Mouse (Mus musculus) liver, embryonic 12.5 days (tissue): ENCODE results near the gene Ogdh. TPM values are rescaled to one million over a fixed set of nuclear protein-coding genes. Genes with fewer than 3 reads are reported as not detected.

ENCODE experiments used
- ATAC-seq: fragments of 200-750 bp; cut with Nextera tagmentation; 2 replicates; pipeline ENCODE4 v1.8.0; 2017; ENCODE audit warnings: moderate number of reproducible peaks, mild to moderate bottlenecking, moderate library complexity
- H3K27ac ChIP-seq: fragments of 300-500 bp; sonication (generic); 2 replicates; pipeline ENCODE4 v1.5.1; 2016; ENCODE audit warnings: mild to moderate bottlenecking
- H3K27me3 ChIP-seq: fragments of 300-500 bp; sonication (generic); replicated peaks from 2 replicates; pipeline ENCODE4 v1.6.1; 2016; ENCODE audit warnings: mild to moderate bottlenecking, moderate library complexity
- H3K36me3 ChIP-seq: fragments of 300-500 bp; sonication (generic); 2 replicates; pipeline ENCODE4 v1.6.1; 2016; ENCODE audit warnings: mild to moderate bottlenecking, moderate library complexity
- H3K4me1 ChIP-seq: fragments of 300-500 bp; sonication (generic); 2 replicates; pipeline ENCODE4 v1.6.1; 2016
- H3K4me2 ChIP-seq: fragments of 300-500 bp; sonication (generic); 2 replicates; pipeline ENCODE4 v1.6.1; 2016; ENCODE audit warnings: mild to moderate bottlenecking, moderate library complexity
- H3K4me3 ChIP-seq: fragments of 300-500 bp; sonication (generic); 2 replicates; pipeline ENCODE4 v1.5.1; 2016; ENCODE audit warnings: mild to moderate bottlenecking, moderate library complexity
- H3K9ac ChIP-seq: fragments of 300-500 bp; sonication (generic); 2 replicates; pipeline ENCODE4 v1.6.1; 2016; ENCODE audit warnings: mild to moderate bottlenecking, moderate library complexity
- H3K9me3 ChIP-seq: fragments of 300-500 bp; sonication (generic); replicated peaks from 2 replicates; pipeline ENCODE4 v1.6.1; 2016; ENCODE audit warnings: mild to moderate bottlenecking, moderate library complexity
- WGBS: fragments of 180-500 bp; shearing (Covaris S2); methylation state at CpG from one replicate; pipeline ENCODE4 v1.1.7; 2016; ENCODE audit not compliant: insufficient replicate concordance; 5-methylcytosine and 5-hydroxymethylcytosine counted together
- polyA plus RNA-seq: library from polyadenylated mRNA; unstranded; fragments of >200 nt; fragmentation: Nextera tagmentation; extraction: Ambion mirVana; gene quantifications from 2 replicates; pipeline ENCODE4 v1.2.1, GENCODE M21; 2016

Ogdh gene
- polyA plus RNA-seq, 1 experiment from 2014 or later = 123 TPM

DNA sequence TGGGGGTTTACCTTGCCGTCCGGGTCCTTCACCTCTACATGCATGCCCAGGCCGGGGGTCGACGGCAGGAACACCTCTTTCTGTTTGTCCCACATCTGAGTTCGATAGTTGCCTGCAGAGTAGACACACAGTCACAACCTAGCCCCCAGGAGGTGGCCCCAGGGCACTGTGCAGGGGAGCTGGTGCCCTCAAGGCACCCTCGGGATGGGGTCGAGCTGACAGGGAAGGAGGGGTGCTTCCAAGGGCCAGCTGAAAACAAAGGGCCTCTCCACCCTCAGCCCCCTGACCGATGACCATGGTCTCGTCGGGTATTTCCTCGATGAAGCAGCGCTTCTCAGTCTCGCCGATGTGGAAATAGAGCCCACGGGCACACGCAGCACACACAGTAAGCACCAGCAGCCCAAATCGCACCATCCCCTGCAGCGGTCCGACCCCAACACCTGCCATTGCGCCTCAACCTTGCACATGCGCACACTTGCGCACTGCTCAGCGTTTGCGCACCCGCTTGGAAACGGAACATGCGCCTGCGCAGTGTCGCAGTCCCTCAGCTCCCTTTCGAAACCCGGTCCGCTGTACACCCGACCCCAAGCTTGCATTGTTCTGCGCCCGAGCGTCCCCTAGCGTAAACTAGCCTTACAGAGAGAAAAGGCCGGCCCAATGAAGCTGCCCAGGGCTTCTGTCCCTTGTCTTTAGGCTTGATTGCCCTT is 16.9 kb upstream of the Ogdh start, which contains the start of gene Tmed4:
TSS of gene Tmed4 (minus strand) at position 484 of the 707 bp plus-strand sequence.
- peak; percentile 96 for ATAC-seq
- peak within 1 kb of the TSS; percentile 93 for H3K4me2 ChIP-seq
- peak within 1 kb of the TSS; percentile 92 for H3K9ac ChIP-seq
- no peaks in the 10 kb centered on the region for H3K9me3 ChIP-seq
- H3K4me3 ChIP-seq = peak within 1 kb of the TSS; percentile 95
- peaks cover 22% of the 10 kb centered on the region for H3K4me1 ChIP-seq
- under 1% methylated on average over 39 of the region's 39 CpGs for WGBS
- H3K27ac ChIP-seq = peak within 1 kb of the TSS; percentile 78
- H3K36me3 ChIP-seq = peaks cover 31% of the 10 kb centered on the region
- no peaks in the 10 kb centered on the region for H3K27me3 ChIP-seq

DNA sequence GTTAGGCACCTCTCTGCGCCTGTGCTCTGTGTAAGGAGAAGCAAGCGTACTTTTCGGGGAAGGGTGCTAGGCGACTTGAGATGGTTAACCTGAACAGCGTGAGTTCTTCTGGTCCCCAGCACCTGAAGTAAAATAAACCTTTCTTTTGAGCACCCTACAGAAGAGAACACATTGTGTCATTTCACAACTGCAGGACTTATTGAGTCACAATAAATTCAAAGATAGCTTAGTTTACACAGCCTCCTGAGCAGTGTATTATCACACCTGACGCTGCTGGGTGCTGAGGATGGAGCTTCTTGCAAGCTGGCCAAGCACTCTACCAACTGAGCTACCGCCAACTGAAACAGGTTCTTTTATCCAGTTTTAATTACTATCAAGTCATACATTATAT is 16.3 kb upstream of the Ogdh start:
- no peaks in the 10 kb centered on the region for H3K27me3 ChIP-seq
- H3K36me3 ChIP-seq = peaks cover 28% of the 10 kb centered on the region
- H3K4me2 ChIP-seq = peak overlapping the region; percentile 93
- ATAC-seq = peak; percentile 33; the same call in 1 of the 2 replicates
- peaks cover 22% of the 10 kb centered on the region for H3K4me1 ChIP-seq
- peak overlapping the region; percentile 78 for H3K27ac ChIP-seq
- peaks cover 1% of the 10 kb centered on the region; the same call in 1 of the 2 replicates for H3K9me3 ChIP-seq
- H3K4me3 ChIP-seq = peak overlapping the region; percentile 95
- H3K9ac ChIP-seq = peak overlapping the region; percentile 92
- 28% methylated on average over 7 of the region's 7 CpGs for WGBS

DNA sequence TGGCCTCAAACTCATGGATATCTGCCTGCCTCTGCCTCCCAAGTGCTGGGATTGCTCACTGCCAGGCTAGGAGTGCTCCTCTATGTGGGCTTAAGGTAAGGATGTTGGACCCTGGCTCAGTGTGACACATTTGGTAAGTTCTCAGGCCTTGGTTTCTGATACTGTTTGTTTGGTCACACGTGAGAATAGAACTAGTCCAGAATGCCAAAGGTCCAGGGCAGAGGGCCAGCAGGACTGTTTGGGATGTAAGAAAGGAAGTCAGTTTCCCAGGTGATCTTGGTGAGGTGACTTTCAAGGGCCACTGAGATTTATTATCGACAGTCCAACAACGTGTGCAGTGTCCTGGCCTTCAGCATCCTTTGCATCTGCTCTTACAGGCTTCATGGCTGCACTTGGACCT is 15.0 kb upstream of the Ogdh start:
- Histone ChIP-seq H3K4me1 (peaks cover 22% of the 10 kb centered on the region), H3K4me3 (no peak overlapping the region), H3K9ac (no peak overlapping the region), H3K27ac (no peak overlapping the region), H3K36me3 (peaks cover 16% of the 10 kb centered on the region), H3K9me3 (peaks cover 10% of the 10 kb centered on the region; the same call in 1 of the 2 replicates), H3K27me3 (no peaks in the 10 kb centered on the region), H3K4me2 (no peak overlapping the region)
- WGBS = 74% methylated on average over 3 of the region's 3 CpGs
- ATAC-seq = no peak

DNA sequence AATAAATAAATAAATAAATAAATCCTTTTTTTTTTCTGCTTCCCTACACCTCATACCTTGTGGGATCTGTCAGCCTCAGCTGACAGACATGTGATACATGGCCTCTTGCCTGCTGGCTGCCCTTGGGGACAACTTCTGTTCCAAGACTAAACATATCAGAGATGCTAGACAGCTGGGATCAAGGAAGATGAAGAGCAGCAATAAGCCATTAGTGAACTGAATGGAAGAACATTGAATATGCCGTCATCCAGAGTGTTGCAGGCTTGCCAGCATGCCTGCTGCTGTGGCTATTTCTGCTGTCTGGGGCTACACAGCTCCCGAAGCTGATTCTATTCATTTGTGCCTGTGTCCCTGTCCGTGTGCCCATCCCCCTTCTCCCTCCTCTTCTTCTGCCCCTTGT is 8.5 kb upstream of the Ogdh start:
- Histone ChIP-seq H3K36me3 (no peaks in the 10 kb centered on the region), H3K27me3 (no peaks in the 10 kb centered on the region), H3K4me2 (no peak overlapping the region), H3K4me3 (no peak overlapping the region), H3K9me3 (peaks cover 10% of the 10 kb centered on the region; the same call in 1 of the 2 replicates), H3K4me1 (peaks cover 6% of the 10 kb centered on the region; the same call in 1 of the 2 replicates), H3K9ac (no peak overlapping the region), H3K27ac (no peak overlapping the region)
- ATAC-seq = no peak
- 62% methylated on average over 3 of the region's 3 CpGs for WGBS

DNA sequence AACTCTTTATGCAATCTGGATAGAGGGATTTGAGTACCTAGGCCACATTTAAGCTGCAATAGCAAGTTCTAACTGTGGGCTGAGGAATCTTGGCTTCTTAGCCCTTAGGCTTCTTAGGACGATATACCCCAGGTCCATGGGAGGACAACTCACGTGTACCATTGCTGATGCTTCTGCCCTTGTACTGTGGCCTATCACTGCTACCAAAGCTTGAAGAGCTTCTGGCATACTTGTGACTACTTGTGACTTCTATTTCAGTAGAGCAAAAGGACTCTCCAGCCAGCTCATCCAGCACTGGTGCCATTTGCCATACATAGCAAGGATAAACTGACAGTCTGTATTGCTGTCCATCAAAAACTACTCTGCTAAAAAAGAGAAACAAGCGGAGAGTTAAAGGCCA is 1.3 kb upstream of the Ogdh start:
- Histone ChIP-seq H3K36me3 (no peaks in the 10 kb centered on the region), H3K9me3 (no peaks in the 10 kb centered on the region), H3K4me3 (no peak overlapping the region), H3K9ac (0 out of 2 replicates have a peak overlapping the region, but pooled peaks have one; percentile 15), H3K4me1 (peaks cover 41% of the 10 kb centered on the region), H3K27me3 (no peaks in the 10 kb centered on the region), H3K27ac (no peak overlapping the region), H3K4me2 (no peak overlapping the region)
- 73% methylated on average over 3 of the region's 3 CpGs for WGBS
- ATAC-seq = no peak

DNA sequence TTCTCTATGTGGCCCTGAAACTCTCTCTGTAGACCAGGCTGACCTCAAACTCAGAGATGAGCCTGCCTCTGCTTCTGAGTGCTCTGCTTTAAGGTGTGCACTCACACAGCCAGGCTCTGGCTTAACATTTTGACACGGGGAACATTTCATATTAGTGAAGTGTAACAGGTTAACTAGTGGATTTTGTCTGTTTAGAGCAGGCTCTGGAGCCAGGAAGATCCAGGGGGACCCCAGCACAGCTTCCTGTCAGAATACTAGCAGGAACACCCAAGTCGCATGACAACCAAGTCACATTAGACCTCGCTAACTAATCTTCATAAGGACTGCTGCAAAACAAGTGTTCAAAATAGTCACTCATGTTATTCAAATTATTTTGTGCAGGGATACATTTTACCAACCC is 550 bp upstream of the Ogdh start:
- no peak for ATAC-seq
- 23% methylated on average over 3 of the region's 3 CpGs for WGBS
- peak overlapping the region; percentile 70 for H3K4me2 ChIP-seq
- H3K27me3 ChIP-seq = no peaks in the 10 kb centered on the region
- H3K4me3 ChIP-seq = peak overlapping the region; percentile 88
- H3K9me3 ChIP-seq = no peaks in the 10 kb centered on the region
- H3K27ac ChIP-seq = peak overlapping the region; percentile 97
- H3K4me1 ChIP-seq = peaks cover 46% of the 10 kb centered on the region
- no peaks in the 10 kb centered on the region for H3K36me3 ChIP-seq
- peak overlapping the region; percentile 85 for H3K9ac ChIP-seq

DNA sequence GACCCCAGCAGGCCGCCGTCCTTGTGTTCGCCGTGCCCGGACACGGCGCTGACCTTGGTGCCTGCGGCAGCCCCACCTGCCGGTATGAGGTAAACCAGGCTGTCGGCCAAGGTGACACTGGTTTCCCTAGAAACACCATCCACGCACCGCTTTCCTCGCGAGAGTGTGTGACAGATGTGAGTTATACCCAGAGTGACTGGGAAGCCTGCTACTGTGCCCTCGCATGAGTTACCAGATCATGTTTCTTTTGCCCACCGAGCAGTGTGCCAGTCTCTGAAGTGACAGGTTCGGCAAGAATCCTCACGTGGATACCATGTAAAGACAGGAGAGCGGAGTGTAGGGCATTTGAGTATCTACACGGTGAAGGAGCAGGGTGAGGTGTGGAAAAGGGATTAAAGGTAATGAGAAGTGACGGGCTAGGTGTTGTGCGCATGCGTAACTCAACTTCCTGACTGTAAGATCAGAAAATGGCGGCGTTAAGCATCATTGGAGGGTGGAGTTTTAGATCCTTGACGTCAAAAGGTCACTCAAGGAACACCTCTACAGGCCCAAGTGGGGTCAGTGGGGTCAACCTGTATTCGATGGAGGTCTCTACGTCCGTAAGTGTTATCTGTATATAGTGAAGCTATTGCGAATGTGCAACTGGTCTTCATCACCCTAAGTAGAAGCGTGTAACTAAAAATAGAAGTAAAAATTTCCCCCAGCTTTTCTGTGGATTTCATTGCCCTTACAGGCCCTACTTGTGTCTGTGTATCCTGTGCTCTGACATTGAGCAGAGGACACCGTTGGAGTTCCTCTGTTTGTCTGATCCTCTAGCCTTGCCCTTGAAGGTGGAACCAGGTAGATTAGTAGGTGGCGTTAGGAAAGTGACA is 919 bp downstream of the Ogdh start:
- Histone ChIP-seq H3K27me3 (no peaks in the 10 kb centered on the region), H3K4me1 (peaks cover 50% of the 10 kb centered on the region), H3K9me3 (no peaks in the 10 kb centered on the region), H3K36me3 (peaks cover 8% of the 10 kb centered on the region), H3K4me3 (peak overlapping the region; percentile 88), H3K9ac (peak overlapping the region; percentile 85), H3K27ac (peak overlapping the region; percentile 97), H3K4me2 (peak overlapping the region; percentile 70)
- WGBS = 11% methylated on average over 33 of the region's 33 CpGs
- ATAC-seq = no peak

DNA sequence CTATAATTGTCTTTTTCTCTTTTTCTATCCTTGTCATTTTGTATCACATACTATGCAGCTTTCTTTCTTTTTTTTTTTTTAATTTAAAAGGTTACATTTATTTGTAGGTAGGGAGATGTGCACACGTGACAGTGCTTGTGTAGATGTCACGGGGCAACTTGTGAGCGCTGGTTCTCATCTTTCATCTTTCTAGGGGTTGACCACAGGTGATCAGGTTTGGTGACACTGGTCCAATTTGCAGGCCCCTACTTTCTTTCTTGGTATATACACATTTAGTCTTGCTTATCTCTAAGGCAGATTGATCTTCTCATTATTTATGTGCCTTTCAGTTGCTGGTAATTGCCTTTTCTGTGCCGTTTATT is 1.5 kb downstream of the Ogdh start:
- peak overlapping the region; percentile 85 for H3K9ac ChIP-seq

DNA sequence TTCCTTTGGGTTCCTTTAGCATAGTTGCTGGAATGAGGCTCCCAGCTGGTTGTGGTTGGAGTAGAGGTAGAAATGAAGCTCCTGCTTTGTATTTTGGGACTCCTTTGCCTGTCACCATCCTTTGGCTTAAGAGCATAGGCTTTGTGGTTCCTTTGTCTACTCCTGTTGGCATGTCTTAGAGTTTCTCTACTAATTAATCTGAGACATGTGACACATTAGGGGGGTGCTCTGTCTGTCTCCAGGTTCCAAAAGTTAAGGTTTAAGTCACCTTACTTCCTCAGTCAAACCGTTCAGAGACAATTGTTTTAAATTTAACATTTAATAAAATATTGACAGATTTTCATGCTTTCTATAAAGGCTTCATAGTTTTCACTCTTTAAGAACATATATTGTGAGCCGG is 2.2 kb downstream of the Ogdh start:
- H3K36me3 ChIP-seq = peaks cover 21% of the 10 kb centered on the region
- H3K4me1 ChIP-seq = peaks cover 53% of the 10 kb centered on the region
- ATAC-seq = no peak
- H3K9me3 ChIP-seq = no peaks in the 10 kb centered on the region
- H3K4me2 ChIP-seq = peak overlapping the region; percentile 70
- peak overlapping the region; percentile 88 for H3K4me3 ChIP-seq
- peak overlapping the region; percentile 97 for H3K27ac ChIP-seq
- WGBS = 72% methylated on average over 2 of the region's 2 CpGs
- no peaks in the 10 kb centered on the region for H3K27me3 ChIP-seq
- peak overlapping the region; percentile 67 for H3K9ac ChIP-seq

More for the DNA sequence above, 1.5 kb downstream of the Ogdh start:
- H3K4me2 ChIP-seq = peak overlapping the region; percentile 70
- no peaks in the 10 kb centered on the region for H3K9me3 ChIP-seq
- H3K27ac ChIP-seq = peak overlapping the region; percentile 97
- ATAC-seq = no peak
- no peaks in the 10 kb centered on the region for H3K27me3 ChIP-seq
- peak overlapping the region; percentile 88 for H3K4me3 ChIP-seq
- peaks cover 50% of the 10 kb centered on the region for H3K4me1 ChIP-seq
- WGBS = 87% methylated on average over 4 of the region's 4 CpGs
- peaks cover 15% of the 10 kb centered on the region for H3K36me3 ChIP-seq

DNA sequence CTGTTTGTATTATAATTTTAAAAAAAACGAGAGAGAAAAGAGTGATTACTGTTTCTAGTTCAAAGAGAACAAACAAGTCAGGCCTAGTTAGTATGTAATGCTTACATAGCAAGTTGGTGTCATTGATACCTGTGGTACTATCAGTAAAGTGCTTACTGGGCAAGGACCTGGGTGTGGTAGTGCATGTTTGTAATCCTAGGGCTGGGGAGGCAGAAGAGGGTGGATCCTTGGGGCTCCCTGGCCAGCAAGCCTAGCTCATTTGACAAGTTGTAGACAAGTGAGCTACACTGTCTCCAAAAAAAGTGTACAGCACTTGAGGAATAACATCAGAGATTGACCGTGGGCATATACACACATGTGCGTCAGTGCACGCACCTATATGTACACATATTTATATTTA is 3.2 kb downstream of the Ogdh start:
- Histone ChIP-seq H3K4me3 (peak overlapping the region; percentile 88), H3K4me2 (peak overlapping the region; percentile 70), H3K9ac (peak overlapping the region; percentile 67), H3K27me3 (no peaks in the 10 kb centered on the region), H3K4me1 (peaks cover 62% of the 10 kb centered on the region), H3K9me3 (no peaks in the 10 kb centered on the region), H3K36me3 (peaks cover 31% of the 10 kb centered on the region), H3K27ac (peak overlapping the region; percentile 97)
- peak; percentile 79 for ATAC-seq
- WGBS = 68% methylated on average over 4 of the region's 4 CpGs

DNA sequence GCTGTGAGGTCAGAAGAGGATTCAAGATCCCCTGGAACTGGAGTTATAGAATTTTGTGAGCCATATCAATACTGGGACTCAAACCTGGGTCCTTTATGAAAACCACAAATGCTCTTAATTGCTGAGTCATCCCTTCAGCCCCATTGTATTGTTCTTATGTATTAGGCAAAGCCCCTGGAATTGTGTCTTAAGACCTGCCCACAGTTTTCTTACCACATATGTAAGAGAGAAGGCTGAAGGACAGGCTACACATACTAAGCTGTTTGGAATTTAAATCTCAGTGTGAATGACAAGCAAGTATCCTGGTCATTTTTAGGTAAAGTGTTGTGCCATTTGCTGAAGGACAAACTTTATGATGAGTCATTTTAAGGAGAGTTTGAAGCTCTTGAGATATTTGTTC is 4.6 kb downstream of the Ogdh start:
- Histone ChIP-seq H3K9ac (peak overlapping the region; percentile 60; the same call in 1 of the 2 replicates), H3K4me1 (peaks cover 56% of the 10 kb centered on the region), H3K9me3 (no peaks in the 10 kb centered on the region), H3K36me3 (peaks cover 45% of the 10 kb centered on the region), H3K27ac (peak overlapping the region; percentile 97), H3K4me3 (no peak overlapping the region), H3K4me2 (peak overlapping the region; percentile 70), H3K27me3 (no peaks in the 10 kb centered on the region)
- no peak for ATAC-seq

DNA sequence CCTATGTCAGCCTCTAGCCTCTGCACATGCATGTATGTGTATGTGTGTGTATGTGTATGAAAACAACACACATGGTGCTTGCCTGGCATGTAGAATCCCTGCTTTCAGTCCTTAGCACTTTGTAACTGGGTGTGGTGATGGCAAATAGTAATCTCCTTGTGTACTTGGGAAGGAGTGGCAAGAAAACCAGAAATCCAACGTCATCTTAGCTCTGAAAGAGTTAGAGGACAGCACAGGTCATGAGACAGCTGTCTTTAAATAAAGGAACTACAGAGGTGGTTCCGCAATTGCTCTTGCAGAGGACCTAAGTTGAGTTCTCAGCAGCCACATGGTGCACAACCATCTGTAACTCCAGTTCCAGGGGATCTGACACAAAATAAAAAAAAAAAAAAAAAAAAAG is 8.0 kb downstream of the Ogdh start:
- Histone ChIP-seq H3K4me1 (peaks cover 35% of the 10 kb centered on the region), H3K36me3 (peaks cover 74% of the 10 kb centered on the region), H3K4me2 (no peak overlapping the region), H3K4me3 (no peak overlapping the region), H3K27ac (no peak overlapping the region), H3K27me3 (no peaks in the 10 kb centered on the region), H3K9ac (no peak overlapping the region), H3K9me3 (no peaks in the 10 kb centered on the region)
- no peak for ATAC-seq
- 68% methylated on average over 2 of the region's 2 CpGs for WGBS
